23 mouse cellular contexts compared by ENCODE assay signal in genomic region chr7:7145991-7146608, GRCm38 (mm10). TPM values are rescaled to one million over a fixed set of nuclear protein-coding genes. Genes with fewer than 3 reads are reported as not detected.
DNase-seq lines count a peak whose midpoint lies in the region; ATAC-seq and TF ChIP-seq lines count a peak whose summit lies in the region.
"Had no signal": no experiment of that assay in that cellular context is flagged by ENCODE, and none has a peak within 500 bp of the region (broad histone marks: within the 10 kb centered on the region; RNA-seq: fewer than 3 reads in every experiment).

No protein-coding gene starts in this region.

- no peaks in the 10 kb centered on the region for H3K27me3 ChIP-seq in lung, postnatal 0 days (replicated peaks; ENCODE audit: insufficient read depth, low read length)
- H3K27me3 ChIP-seq in myocyte (ENCODE audit: control insufficient read depth, insufficient read depth, insufficient read length) = no peaks in the 10 kb centered on the region
- H3K27me3 ChIP-seq in midbrain, embryonic 14.5 days (ENCODE audit: control insufficient read depth, insufficient read depth, low read length) = no peaks in the 10 kb centered on the region
- H3K27me3 ChIP-seq in neural tube, embryonic 15.5 days (replicated peaks) = no peaks in the 10 kb centered on the region
- H3K27me3 ChIP-seq: embryonic facial prominence, embryonic 13.5 days; embryonic facial prominence, embryonic 15.5 days; forebrain, embryonic 12.5 days had no signal

- no peak overlapping the region for H3K9ac ChIP-seq in lung, postnatal 0 days (replicated peaks; ENCODE audit: low read depth)
- H3K9ac ChIP-seq in midbrain, embryonic 14.5 days (replicated peaks; ENCODE audit: low read length) = no peak overlapping the region
- no peak overlapping the region for H3K9ac ChIP-seq in neural tube, embryonic 15.5 days (replicated peaks)
- H3K9ac ChIP-seq: embryonic facial prominence, embryonic 13.5 days; embryonic facial prominence, embryonic 15.5 days; forebrain, embryonic 12.5 days had no signal

- no peaks in the 10 kb centered on the region for H3K79me2 ChIP-seq in myocyte (ENCODE audit: control insufficient read depth, insufficient read depth)

- no peak for TF ChIP-seq CTCF in lung, postnatal 0 days (IDR thresholded peaks at IDR 0.05)

- no peaks in the 10 kb centered on the region for H3K36me3 ChIP-seq in lung, postnatal 0 days (ENCODE audit: insufficient read depth, low read length)
- H3K36me3 ChIP-seq in myocyte (ENCODE audit: control insufficient read depth, insufficient read depth) = no peaks in the 10 kb centered on the region
- no peaks in the 10 kb centered on the region for H3K36me3 ChIP-seq in midbrain, embryonic 14.5 days (ENCODE audit: control insufficient read depth, insufficient read depth, low read length)
- H3K36me3 ChIP-seq in neural tube, embryonic 15.5 days = no peaks in the 10 kb centered on the region
- H3K36me3 ChIP-seq: embryonic facial prominence, embryonic 13.5 days; embryonic facial prominence, embryonic 15.5 days; forebrain, embryonic 10.5 days; forebrain, embryonic 12.5 days had no signal

- 86% methylated on average over 15 of the region's 15 CpGs for WGBS in lung, postnatal 0 days
- WGBS in midbrain, embryonic 14.5 days = 94% methylated on average over 15 of the region's 15 CpGs
- WGBS in neural tube, embryonic 15.5 days = 90% methylated on average over 15 of the region's 15 CpGs

- peak; percentile 3 for DNase-seq in lung, postnatal 0 days (ENCODE audit: low spot score)
- DNase-seq in lung, adult 18-20 months = no peak
- DNase-seq in ES-CJ7 (ENCODE audit: low read depth, low spot score) = peak; percentile 1
- no peak for DNase-seq in midbrain, embryonic 14.5 days
- DNase-seq: adrenal gland, adult 8-10 months; adrenal gland, postnatal 14 days; adrenal gland, postnatal 36 days; cerebellum, adult 11-12 months; cerebellum, adult 2 months; cerebellum, adult 9-10 months; cerebellum, postnatal 10 days; cerebellum, postnatal 25 days had no signal

- ATAC-seq in lung, postnatal 0 days = no peak
- no peak for ATAC-seq in midbrain, embryonic 14.5 days (ENCODE audit: low FRiP score, low TSS enrichment)
- ATAC-seq in neural tube, embryonic 15.5 days (ENCODE audit: low FRiP score) = no peak
- ATAC-seq: activated CD4-positive, CD25-positive, alpha-beta regulatory T cell, adult 4 months; forebrain, embryonic 14.5 days; forebrain, embryonic 16.5 days; Patski had no signal

- no peak for TF ChIP-seq POLR2A in myocyte (IDR thresholded peaks at IDR 0.05; ENCODE audit: insufficient read length, low read depth)

- H3K4me3 ChIP-seq in lung, postnatal 0 days (ENCODE audit: low read depth, low read length) = no peak overlapping the region
- no peak overlapping the region for H3K4me3 ChIP-seq in myocyte
- no peak overlapping the region for H3K4me3 ChIP-seq in midbrain, embryonic 14.5 days (replicated peaks; ENCODE audit: low read depth, low read length)
- H3K4me3 ChIP-seq in neural tube, embryonic 15.5 days (replicated peaks) = no peak overlapping the region
- H3K4me3 ChIP-seq: embryonic facial prominence, embryonic 13.5 days; embryonic facial prominence, embryonic 15.5 days; erythroblast, embryonic 14.5 days; forebrain, embryonic 10.5 days; forebrain, embryonic 12.5 days had no signal

- no peak overlapping the region for H3K27ac ChIP-seq in lung, postnatal 0 days (ENCODE audit: low read length)
- no peak overlapping the region for H3K27ac ChIP-seq in midbrain, embryonic 14.5 days (replicated peaks; ENCODE audit: low read depth, low read length)
- no peak overlapping the region for H3K27ac ChIP-seq in neural tube, embryonic 15.5 days (replicated peaks)
- H3K27ac ChIP-seq: embryonic facial prominence, embryonic 13.5 days; embryonic facial prominence, embryonic 15.5 days; forebrain, embryonic 10.5 days; forebrain, embryonic 12.5 days had no signal

- no peaks in the 10 kb centered on the region for H3K9me3 ChIP-seq in lung, postnatal 0 days (ENCODE audit: low read length)
- no peaks in the 10 kb centered on the region for H3K9me3 ChIP-seq in midbrain, embryonic 14.5 days (ENCODE audit: control insufficient read depth, low read length)
- 0 out of 2 replicates have a peak, but pooled peaks cover 2% of the 10 kb centered on the region for H3K9me3 ChIP-seq in neural tube, embryonic 15.5 days (replicated peaks)
- H3K9me3 ChIP-seq: embryonic facial prominence, embryonic 15.5 days had no signal

- H3K4me1 ChIP-seq in lung, postnatal 0 days (ENCODE audit: insufficient read depth, low read depth, low read length) = no peaks in the 10 kb centered on the region
- H3K4me1 ChIP-seq in midbrain, embryonic 14.5 days (ENCODE audit: control insufficient read depth, insufficient read depth, low read length) = no peaks in the 10 kb centered on the region
- H3K4me1 ChIP-seq in neural tube, embryonic 15.5 days = no peaks in the 10 kb centered on the region
- H3K4me1 ChIP-seq: embryonic facial prominence, embryonic 13.5 days; embryonic facial prominence, embryonic 15.5 days; forebrain, embryonic 10.5 days; forebrain, embryonic 12.5 days had no signal

- H3K4me2 ChIP-seq in lung, postnatal 0 days (replicated peaks; ENCODE audit: low read depth, low read length) = no peak overlapping the region
- peak overlapping the region; percentile 6 for H3K4me2 ChIP-seq in myocyte (ENCODE audit: low read depth)
- no peak overlapping the region for H3K4me2 ChIP-seq in midbrain, embryonic 14.5 days (ENCODE audit: low read length)
- no peak overlapping the region for H3K4me2 ChIP-seq in neural tube, embryonic 15.5 days
- H3K4me2 ChIP-seq: embryonic facial prominence, embryonic 13.5 days; embryonic facial prominence, embryonic 15.5 days; forebrain, embryonic 12.5 days had no signal

- H3ac ChIP-seq in myocyte (ENCODE audit: control insufficient read depth, insufficient read length) = no peak overlapping the region

- TF ChIP-seq EP300 in lung, postnatal 0 days (IDR thresholded peaks at IDR 0.05) = no peak

TF ChIP-seq in myocyte, 11 proteins besides CTCF, POLR2A, EP300 and RAD21:
- TF ChIP-seq USF1 (IDR thresholded peaks at IDR 0.05; ENCODE audit: low read depth) (no peak), REST (IDR thresholded peaks at IDR 0.05; ENCODE audit: insufficient read depth, insufficient read length) (no peak), MAX (IDR thresholded peaks at IDR 0.05; ENCODE audit: low read depth) (no peak), POLR2AphosphoS2 (IDR thresholded peaks at IDR 0.05; ENCODE audit: insufficient read length, low read depth) (no peak), TCF3 (IDR thresholded peaks at IDR 0.05; ENCODE audit: insufficient read length, low read depth) (no peak), SRF (IDR thresholded peaks at IDR 0.05; ENCODE audit: control insufficient read depth, insufficient read length, low read depth) (no peak), MYOG (IDR thresholded peaks at IDR 0.05; ENCODE audit: control insufficient read depth in 1 of 3, insufficient read depth in 1 of 3, insufficient read length in 2 of 3, low read depth in 2 of 3) (no peak), CEBPB (IDR thresholded peaks at IDR 0.05; ENCODE audit: insufficient read depth, poor library complexity, severe bottlenecking) (no peak)

RNA-seq across cellular contexts. Expression of gene Zfp773, which starts 9.5 kb away (rescaled TPM):
- 0.54 and 0.89 TPM in 2 replicates for polyA plus RNA-seq in lung, postnatal 0 days (2015; fragmentation: Nextera tagmentation; extraction: Ambion mirVana)
- polyA plus RNA-seq in myocyte (2012; fragmentation: generic; extraction: Trizol) = 0.02 TPM
- 14.0 and 16.7 TPM in 2 replicates for polyA plus RNA-seq in midbrain, embryonic 14.5 days (2014; fragmentation: Nextera tagmentation; extraction: Ambion mirVana)
- 12.4 and 12.8 TPM in 2 replicates for polyA plus RNA-seq in neural tube, embryonic 15.5 days (2015; fragmentation: Nextera tagmentation; extraction: Ambion mirVana)
- polyA plus RNA-seq: erythroblast, embryonic 14.5 days had no signal

RNA-seq across cellular contexts. Expression of gene Zfp954, which starts 24.8 kb away (rescaled TPM):
- 10.4 and 11.9 TPM in 2 replicates for polyA plus RNA-seq in lung, postnatal 0 days (2015; fragmentation: Nextera tagmentation; extraction: Ambion mirVana)
- 8.9 TPM for polyA plus RNA-seq in myocyte (2012; fragmentation: generic; extraction: Trizol)
- 24.0 and 27.9 TPM in 2 replicates for polyA plus RNA-seq in midbrain, embryonic 14.5 days (2014; fragmentation: Nextera tagmentation; extraction: Ambion mirVana)
- polyA plus RNA-seq in neural tube, embryonic 15.5 days (2015; fragmentation: Nextera tagmentation; extraction: Ambion mirVana) = 18.5 and 20.2 TPM in 2 replicates

RNA-seq across cellular contexts. Expression of gene Zfp418, which starts 25.0 kb away (rescaled TPM):
- 1.3 and 1.4 TPM in 2 replicates for polyA plus RNA-seq in lung, postnatal 0 days (2015; fragmentation: Nextera tagmentation; extraction: Ambion mirVana)
- polyA plus RNA-seq in myocyte (2012; fragmentation: generic; extraction: Trizol) = 0.53 TPM
- polyA plus RNA-seq in midbrain, embryonic 14.5 days (2014; fragmentation: Nextera tagmentation; extraction: Ambion mirVana) = 3.6 and 4.2 TPM in 2 replicates
- polyA plus RNA-seq in neural tube, embryonic 15.5 days (2015; fragmentation: Nextera tagmentation; extraction: Ambion mirVana) = 2.7 and 3.0 TPM in 2 replicates
- polyA plus RNA-seq: erythroblast, embryonic 14.5 days had no signal

Comparison
In these comparisons a context has a peak if more than half of its experiments do, and no peak if none do; other contexts are left out.
1. DNase-seq: peak in lung, postnatal 0 days (single experiment) and ES-CJ7 (single experiment); none in lung, adult 18-20 months (0 of 2) and midbrain, embryonic 14.5 days (single experiment).